Mouse (Mus musculus): Measurements from ENCODE around the gene Defa30. TPM values are rescaled to one million over a fixed set of nuclear protein-coding genes. Genes with fewer than 3 reads are reported as not detected.
"Not testable (repeated sequence)": the region's sequence is repeated elsewhere in the genome, so short reads cannot be mapped to it uniquely, and the experiment has no call there.

The Defa30 gene
- not detected in 2 replicates for polyA plus RNA-seq (2014; fragmentation: Nextera tagmentation; extraction: Ambion mirVana)

DNA sequence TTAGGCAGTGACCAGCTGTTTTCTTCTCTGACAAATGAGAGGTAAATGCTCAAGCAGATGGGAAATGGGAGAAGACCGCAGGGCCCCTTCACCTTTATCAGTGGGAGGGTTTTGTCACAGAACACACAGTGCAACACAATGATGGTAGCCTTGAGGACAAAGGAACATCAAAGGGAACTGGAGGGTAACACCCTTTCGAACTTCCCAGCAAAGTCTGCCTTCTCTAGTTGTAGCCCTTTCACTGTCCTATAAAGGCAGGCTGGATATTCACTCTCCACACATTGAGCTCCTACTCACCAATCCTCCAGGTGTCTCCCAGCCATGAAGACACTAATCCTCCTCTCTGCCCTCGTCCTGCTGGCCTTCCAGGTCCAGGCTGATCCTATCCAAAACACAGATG, at the start of gene Defa30:
Gene Defa30, plus strand, starts transcription at position 301 of the 400 bp plus-strand sequence.
- not testable (repeated sequence) for H3K27me3 ChIP-seq (ENCODE audit: control insufficient read depth, insufficient read depth, low read length); ATAC-seq (ENCODE audit: low FRiP score); H3K36me3 ChIP-seq (ENCODE audit: control insufficient read depth, insufficient read depth, low read length); H3K9ac ChIP-seq (ENCODE audit: low read length); H3K4me1 ChIP-seq (ENCODE audit: control insufficient read depth, insufficient read depth, low read length); H3K27ac ChIP-seq (ENCODE audit: low read depth, low read length); H3K9me3 ChIP-seq (ENCODE audit: control insufficient read depth, low read length); H3K4me3 ChIP-seq (ENCODE audit: low read depth, low read length); H3K4me2 ChIP-seq; DNase-seq (ENCODE audit: low spot score, missing footprints)
- 60% methylated on average over 3 of the region's 3 CpGs for WGBS

GRCm38 (mm10) chr8:21093106-21093505, 41.3 kb upstream of the Defa30 start:
- no peak overlapping the region for H3K4me3 ChIP-seq (ENCODE audit: low read depth, low read length)
- no peaks in the 10 kb centered on the region for H3K27me3 ChIP-seq (ENCODE audit: control insufficient read depth, insufficient read depth, low read length)
- H3K4me1 ChIP-seq (ENCODE audit: control insufficient read depth, insufficient read depth, low read length), result no peaks in the 10 kb centered on the region
- H3K36me3 ChIP-seq (ENCODE audit: control insufficient read depth, insufficient read depth, low read length), result no peaks in the 10 kb centered on the region
- WGBS, result 42% methylated on average over 4 of the region's 4 CpGs
- ATAC-seq (ENCODE audit: low FRiP score) (no peak), DNase-seq (ENCODE audit: low spot score, missing footprints) (no peak)
- H3K9me3 ChIP-seq (ENCODE audit: control insufficient read depth, low read length), result no peaks in the 10 kb centered on the region
- no peak overlapping the region for H3K27ac ChIP-seq (ENCODE audit: low read depth, low read length)
- no peak overlapping the region for H3K4me2 ChIP-seq
- no peak overlapping the region for H3K9ac ChIP-seq (ENCODE audit: low read length)

- no CpG with 5 or more reads among the region's 2 CpGs for WGBS
- not testable (repeated sequence) for H3K27ac ChIP-seq (ENCODE audit: low read depth, low read length); H3K27me3 ChIP-seq (ENCODE audit: control insufficient read depth, insufficient read depth, low read length); H3K9ac ChIP-seq (ENCODE audit: low read length); H3K36me3 ChIP-seq (ENCODE audit: control insufficient read depth, insufficient read depth, low read length); H3K4me1 ChIP-seq (ENCODE audit: control insufficient read depth, insufficient read depth, low read length); H3K9me3 ChIP-seq (ENCODE audit: control insufficient read depth, low read length); DNase-seq (ENCODE audit: low spot score, missing footprints); H3K4me2 ChIP-seq; H3K4me3 ChIP-seq (ENCODE audit: low read depth, low read length); ATAC-seq (ENCODE audit: low FRiP score)
Measured at GRCm38 (mm10) chr8:21095950-21096349, 38.5 kb upstream of the Defa30 start, which contains the start of gene Gm14851. Gm14851 (minus strand) TSS chr8:21096050.

DNA sequence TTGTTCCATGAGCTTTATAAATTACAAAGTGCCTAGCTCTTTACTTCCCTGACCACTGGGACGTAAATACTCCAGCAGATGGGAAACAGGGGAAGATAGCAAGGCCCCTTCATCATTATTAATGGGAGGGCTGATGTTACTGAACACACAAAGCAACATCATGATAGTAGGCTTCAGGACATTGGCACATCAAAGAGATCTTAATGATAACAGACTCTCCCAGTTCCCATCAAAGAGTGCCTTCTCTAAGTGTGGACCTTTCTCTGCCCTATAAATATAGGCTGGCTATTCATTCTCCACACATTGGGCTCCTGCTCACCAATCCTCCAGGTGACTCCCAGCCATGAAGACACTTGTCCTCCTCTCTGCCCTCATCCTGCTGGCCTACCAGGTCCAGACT, 27.5 kb downstream of the Defa30 start, which contains the start of gene Defa22:
Gene Defa22, plus strand, starts transcription at position 301 of the 400 bp plus-strand sequence.
- not testable (repeated sequence) for H3K9me3 ChIP-seq (ENCODE audit: control insufficient read depth, low read length); H3K4me3 ChIP-seq (ENCODE audit: low read depth, low read length); ATAC-seq (ENCODE audit: low FRiP score); H3K4me1 ChIP-seq (ENCODE audit: control insufficient read depth, insufficient read depth, low read length); H3K27me3 ChIP-seq (ENCODE audit: control insufficient read depth, insufficient read depth, low read length); DNase-seq (ENCODE audit: low spot score, missing footprints); H3K36me3 ChIP-seq (ENCODE audit: control insufficient read depth, insufficient read depth, low read length); H3K27ac ChIP-seq (ENCODE audit: low read depth, low read length); H3K9ac ChIP-seq (ENCODE audit: low read length); H3K4me2 ChIP-seq
- WGBS, result no CpG with 5 or more reads among the region's 1 CpGs

Other genes with a start within 250 kb of the Defa30 start
- not detected in 2 replicates for gene Defb33, start 242.0 kb upstream of the Defa30 start, polyA plus RNA-seq (2014; fragmentation: Nextera tagmentation; extraction: Ambion mirVana)
- gene Gm15056, start 232.0 kb upstream of the Defa30 start, polyA plus RNA-seq (2014; fragmentation: Nextera tagmentation; extraction: Ambion mirVana), result not detected in 2 replicates
- gene Gm6040, start 212.6 kb upstream of the Defa30 start, polyA plus RNA-seq (2014; fragmentation: Nextera tagmentation; extraction: Ambion mirVana), result not detected in 2 replicates
- gene AY761185, start 189.9 kb upstream of the Defa30 start, polyA plus RNA-seq (2014; fragmentation: Nextera tagmentation; extraction: Ambion mirVana), result not detected in 2 replicates
- not detected in 2 replicates for gene Defa21, start 109.1 kb upstream of the Defa30 start, polyA plus RNA-seq (2014; fragmentation: Nextera tagmentation; extraction: Ambion mirVana)
- not detected in 2 replicates for gene Defa23, start 79.6 kb upstream of the Defa30 start, polyA plus RNA-seq (2014; fragmentation: Nextera tagmentation; extraction: Ambion mirVana)
- gene Defa35, start 69.6 kb upstream of the Defa30 start, polyA plus RNA-seq (2014; fragmentation: Nextera tagmentation; extraction: Ambion mirVana), result not detected in 2 replicates
- not detected in 2 replicates for gene Defa25, start 50.2 kb upstream of the Defa30 start, polyA plus RNA-seq (2014; fragmentation: Nextera tagmentation; extraction: Ambion mirVana)
- gene Gm14851, start 38.6 kb upstream of the Defa30 start, polyA plus RNA-seq (2014; fragmentation: Nextera tagmentation; extraction: Ambion mirVana), result not detected in 2 replicates
- gene Defa22, start 27.6 kb downstream of the Defa30 start, polyA plus RNA-seq (2014; fragmentation: Nextera tagmentation; extraction: Ambion mirVana), result not detected in 2 replicates
- not detected in 2 replicates for gene Defa31, start 57.0 kb downstream of the Defa30 start, polyA plus RNA-seq (2014; fragmentation: Nextera tagmentation; extraction: Ambion mirVana)
- gene Gm15293, start 66.9 kb downstream of the Defa30 start, polyA plus RNA-seq (2014; fragmentation: Nextera tagmentation; extraction: Ambion mirVana), result not detected in 2 replicates
- not detected in 2 replicates for gene Gm15292, start 115.1 kb downstream of the Defa30 start, polyA plus RNA-seq (2014; fragmentation: Nextera tagmentation; extraction: Ambion mirVana)
- not detected in 2 replicates for gene Defa27, start 180.9 kb downstream of the Defa30 start, polyA plus RNA-seq (2014; fragmentation: Nextera tagmentation; extraction: Ambion mirVana)
- gene Defa29, start 192.4 kb downstream of the Defa30 start, polyA plus RNA-seq (2014; fragmentation: Nextera tagmentation; extraction: Ambion mirVana), result not detected in 2 replicates
- not detected in 2 replicates for gene Defa2, start 243.9 kb downstream of the Defa30 start, polyA plus RNA-seq (2014; fragmentation: Nextera tagmentation; extraction: Ambion mirVana)

All from midbrain, embryonic 11.5 days (tissue).